Mouse (Mus musculus) midbrain, embryonic 16.5 days (tissue): ENCODE measurements around the gene Arhgef1. TPM values are rescaled to one million over a fixed set of nuclear protein-coding genes. Genes with fewer than 3 reads are reported as not detected.
A peak's percentile ranks its signal among the peaks of the same experiment; 100 is the strongest.

Experiments
- ATAC-seq: fragments of 200-750 bp; cut with Nextera tagmentation; 2 replicates; pipeline ENCODE4 v1.8.0; 2017; ENCODE audit warnings: moderate TSS enrichment
- H3K27ac ChIP-seq: fragments of 300-500 bp; sonication (generic); 2 replicates; pipeline ENCODE4 v1.5.1; 2014; ENCODE audit warnings: mild to moderate bottlenecking, low read length, mixed read lengths
- H3K27me3 ChIP-seq: fragments of 300-500 bp; sonication (generic); 2 replicates; pipeline ENCODE4 v1.6.1; 2014; ENCODE audit warnings: low read depth, low read length, mixed read lengths; ENCODE audit not compliant: control insufficient read depth, insufficient read depth
- H3K36me3 ChIP-seq: fragments of 300-500 bp; sonication (generic); 2 replicates; pipeline ENCODE4 v1.6.1; 2014; ENCODE audit warnings: mild to moderate bottlenecking, low read length, moderate library complexity, mixed read lengths; ENCODE audit not compliant: control insufficient read depth, insufficient read depth
- H3K4me1 ChIP-seq: fragments of 300-500 bp; sonication (generic); 2 replicates; pipeline ENCODE4 v1.6.1; 2014; ENCODE audit warnings: mild to moderate bottlenecking, low read length, mixed read lengths; ENCODE audit not compliant: control insufficient read depth, insufficient read depth
- H3K4me2 ChIP-seq: fragments of 300-500 bp; sonication (generic); 2 replicates; pipeline ENCODE4 v1.6.1; 2014; ENCODE audit warnings: mild to moderate bottlenecking, low read length, mixed read lengths
- H3K4me3 ChIP-seq: fragments of 300-500 bp; sonication (generic); 2 replicates; pipeline ENCODE4 v1.5.1; 2014; ENCODE audit warnings: low read depth, mild to moderate bottlenecking, low read length, moderate library complexity, mixed read lengths
- H3K9ac ChIP-seq: fragments of 300-500 bp; sonication (generic); 2 replicates; pipeline ENCODE4 v1.6.1; 2014; ENCODE audit warnings: low read depth, low read length, mixed read lengths
- H3K9me3 ChIP-seq: fragments of 300-500 bp; sonication (generic); replicated peaks from 2 replicates; pipeline ENCODE4 v1.6.1; 2014; ENCODE audit warnings: mild to moderate bottlenecking, low read length, mixed read lengths; ENCODE audit not compliant: control insufficient read depth, poor library complexity, severe bottlenecking
- WGBS: fragments of 180-500 bp; shearing (Covaris S2); extraction: QIAGEN DNeasy Blood & Tissue Kit; methylation state at CpG from one replicate; pipeline ENCODE4 v1.1.7; 2014; 5-methylcytosine and 5-hydroxymethylcytosine counted together
- microRNA-seq: library from miRNA; unstranded; fragments of <30 nt; microRNA quantifications from one replicate; pipeline ENCODE4, GENCODE M21; 2017
- polyA plus RNA-seq: library from polyadenylated mRNA; unstranded; fragments of >200 nt; fragmentation: Nextera tagmentation; extraction: Ambion mirVana; gene quantifications from 2 replicates; pipeline ENCODE4 v1.2.1, GENCODE M21; 2015

Gene Arhgef1
- polyA plus RNA-seq, 1 experiment from 2014 or later, result 52.2 TPM

DNA sequence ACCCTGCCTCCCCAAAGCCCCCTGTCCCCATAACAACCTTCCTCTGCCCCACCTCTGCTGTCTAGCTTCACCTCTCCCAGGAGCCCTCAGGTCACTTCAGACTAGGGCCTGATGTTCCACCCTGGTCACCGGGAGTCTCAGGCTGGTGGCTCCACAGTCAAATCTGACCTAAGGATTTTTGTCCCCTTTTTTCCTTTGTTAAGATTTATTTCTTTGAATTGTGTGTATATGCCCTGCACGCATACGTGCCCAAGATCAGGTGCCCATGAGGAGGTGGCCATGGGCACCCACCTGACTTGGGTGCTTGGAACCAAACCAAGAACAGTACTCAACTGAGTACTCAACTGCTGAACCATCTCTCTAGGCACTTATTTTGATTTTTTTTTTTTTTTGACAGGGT is 67.6 kb downstream of the Arhgef1 start:
- no peak for ATAC-seq
- H3K4me3 ChIP-seq, result no peak overlapping the region
- 97% methylated on average over 3 of the region's 3 CpGs for WGBS

DNA sequence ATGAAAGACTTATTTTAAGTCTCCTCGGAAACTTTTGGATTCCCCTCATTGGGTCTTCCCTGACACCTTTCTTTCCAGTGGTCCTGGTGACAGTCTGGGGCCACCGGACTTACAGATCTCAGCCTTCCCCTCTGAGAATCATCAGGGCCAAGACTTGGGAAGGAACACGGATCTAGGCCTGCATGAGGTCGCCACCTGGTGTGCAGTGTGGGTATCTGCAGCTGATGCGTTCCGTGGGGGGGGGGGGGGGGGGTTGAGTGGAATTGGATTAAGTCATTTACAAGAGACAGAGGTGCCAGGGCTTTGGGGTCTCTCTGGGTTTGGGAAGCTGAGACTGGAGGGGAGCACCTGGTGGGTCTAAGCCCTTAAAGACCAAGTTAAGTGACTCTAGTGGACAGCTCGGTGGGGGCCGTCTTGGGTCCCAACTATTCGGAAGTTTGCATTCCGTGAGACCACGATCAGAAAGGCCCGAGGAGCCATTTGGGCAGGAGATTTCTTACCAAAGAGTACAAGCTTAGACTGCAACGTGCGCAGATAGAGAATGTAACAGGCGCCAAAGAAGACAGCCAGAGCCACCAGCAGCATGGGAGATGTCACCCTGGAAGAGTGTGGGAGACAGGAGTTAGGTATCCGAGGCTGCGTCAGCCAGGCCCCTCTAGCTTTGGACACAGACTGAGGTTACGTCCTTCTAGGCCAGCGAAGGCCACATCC is 68.7 kb downstream of the Arhgef1 start:
- whole genome bisulfite sequencing, result 8% methylated on average over 19 of the region's 19 CpGs
- Histone ChIP-seq H3K4me2 (peak overlapping the region; percentile 70), H3K4me3 (peak overlapping the region; percentile 89), H3K9ac (peak overlapping the region; percentile 89), H3K9me3 (no peaks in the 10 kb centered on the region), H3K27me3 (no peaks in the 10 kb centered on the region), H3K36me3 (peaks cover 5% of the 10 kb centered on the region), H3K27ac (peak overlapping the region; percentile 87), H3K4me1 (peaks cover 10% of the 10 kb centered on the region)
- ATAC-seq, result no peak

More for the DNA sequence above, 67.6 kb downstream of the Arhgef1 start:
- no peak overlapping the region for H3K4me2 ChIP-seq
- no peaks in the 10 kb centered on the region for H3K27me3 ChIP-seq
- H3K27ac ChIP-seq, result no peak overlapping the region
- peaks cover 10% of the 10 kb centered on the region for H3K4me1 ChIP-seq
- no peaks in the 10 kb centered on the region for H3K9me3 ChIP-seq
- peaks cover 5% of the 10 kb centered on the region for H3K36me3 ChIP-seq
- no peak overlapping the region for H3K9ac ChIP-seq

DNA sequence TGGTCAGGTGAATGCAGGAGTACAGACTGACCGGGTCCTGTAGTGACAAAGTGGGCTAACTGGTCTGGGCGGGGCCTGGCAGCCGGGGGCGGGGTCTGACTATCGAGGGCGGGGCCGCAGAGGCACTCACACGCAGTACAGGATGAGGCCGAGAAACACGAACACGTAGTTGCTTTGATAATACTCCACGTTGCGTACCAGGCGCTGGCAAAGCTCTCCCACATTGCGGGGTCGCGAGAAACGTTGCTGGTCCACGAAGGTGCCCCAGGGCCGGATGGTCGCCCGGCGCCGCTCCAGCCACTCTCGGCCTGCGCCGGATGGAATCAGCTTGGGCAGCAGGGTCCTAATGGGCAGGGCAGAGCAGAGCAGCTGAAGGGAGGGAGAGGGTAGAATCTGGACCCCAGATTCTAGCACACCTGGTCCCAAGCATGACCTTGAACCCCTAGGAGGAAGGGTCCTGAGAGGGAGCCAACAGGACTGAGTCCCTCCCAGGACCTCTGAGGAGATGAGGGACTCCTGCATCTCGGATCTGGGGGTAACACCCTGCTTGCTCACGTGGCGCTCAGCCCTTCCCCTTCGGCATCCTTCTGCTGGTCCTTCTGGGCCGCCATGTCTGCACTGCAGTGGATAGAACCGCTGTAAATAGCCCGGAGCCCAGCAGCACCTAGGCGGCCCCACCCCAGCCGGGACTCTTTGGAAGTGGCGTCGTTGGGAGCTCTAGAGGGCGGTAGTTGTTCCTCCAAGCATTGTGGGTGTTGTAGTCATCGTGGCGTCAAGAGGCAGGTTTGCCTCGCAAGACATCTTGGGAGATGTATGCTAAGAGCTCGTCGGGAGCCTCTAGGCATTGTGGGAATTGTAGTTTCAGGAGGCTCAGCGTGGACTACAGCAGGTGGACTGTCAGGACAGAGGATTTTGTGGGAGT is 69.5 kb downstream of the Arhgef1 start, which contains the start of gene Rabac1:
Gene Rabac1, minus strand, starts transcription at position 783 of the 922 bp plus-strand sequence.
- Histone ChIP-seq H3K4me3 (peak within 1 kb of the TSS; percentile 89), H3K9ac (peak within 1 kb of the TSS; percentile 89), H3K9me3 (no peaks in the 10 kb centered on the region), H3K4me1 (peaks cover 10% of the 10 kb centered on the region), H3K36me3 (peaks cover 5% of the 10 kb centered on the region), H3K27me3 (no peaks in the 10 kb centered on the region), H3K4me2 (peak within 1 kb of the TSS; percentile 70), H3K27ac (peak within 1 kb of the TSS; percentile 87)
- peak; percentile 93 for ATAC-seq
- WGBS, result under 1% methylated on average over 45 of the region's 45 CpGs

DNA sequence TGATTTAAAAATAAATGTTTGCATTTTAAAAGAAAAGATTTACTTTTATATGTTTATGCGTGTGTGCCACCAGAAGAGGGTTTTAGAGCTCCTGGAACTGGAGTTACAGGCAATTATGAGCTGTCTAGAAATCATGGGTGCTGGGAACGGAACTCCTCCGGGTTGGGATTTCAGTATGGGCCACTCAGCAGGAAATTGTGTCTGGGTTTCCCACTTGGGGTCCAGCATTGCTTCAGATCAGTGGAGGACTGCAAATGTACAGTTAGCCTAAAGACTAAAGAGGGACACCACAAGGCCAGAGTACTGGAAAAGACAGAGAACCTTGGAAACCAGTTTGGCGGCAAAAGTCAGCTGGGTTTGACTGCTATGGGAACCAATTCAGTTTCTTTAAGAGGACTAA is 70.5 kb downstream of the Arhgef1 start:
- Histone ChIP-seq H3K27me3 (no peaks in the 10 kb centered on the region), H3K36me3 (peaks cover 14% of the 10 kb centered on the region), H3K4me2 (no peak overlapping the region), H3K27ac (no peak overlapping the region), H3K4me1 (peaks cover 10% of the 10 kb centered on the region), H3K9me3 (no peaks in the 10 kb centered on the region), H3K4me3 (no peak overlapping the region), H3K9ac (no peak overlapping the region)
- no peak for ATAC-seq
- 83% methylated on average over 4 of the region's 4 CpGs for WGBS

DNA sequence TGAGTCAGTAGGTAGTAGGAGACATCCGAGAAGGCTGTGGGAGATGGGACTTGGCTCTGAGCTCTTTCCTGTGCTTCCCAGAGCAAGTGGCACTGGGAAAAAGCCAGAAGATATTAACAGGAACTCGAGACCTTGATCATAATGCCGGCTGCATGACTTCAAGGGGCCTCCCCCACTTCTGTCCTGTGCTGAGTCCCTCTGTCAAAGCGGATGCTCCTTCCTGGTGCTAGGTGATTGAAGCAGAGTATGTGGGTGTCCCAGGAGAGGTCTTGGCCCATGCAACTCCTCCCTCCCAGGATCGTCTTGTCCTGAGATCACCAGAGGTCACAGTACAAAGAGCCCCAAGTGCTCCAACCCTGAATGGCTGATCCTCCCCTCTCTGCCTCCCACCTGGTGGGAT is 71.2 kb downstream of the Arhgef1 start:
- Histone ChIP-seq H3K4me1 (peaks cover 10% of the 10 kb centered on the region), H3K27me3 (no peaks in the 10 kb centered on the region), H3K9ac (no peak overlapping the region), H3K9me3 (no peaks in the 10 kb centered on the region), H3K36me3 (peaks cover 21% of the 10 kb centered on the region), H3K4me2 (no peak overlapping the region), H3K4me3 (no peak overlapping the region), H3K27ac (no peak overlapping the region)
- ATAC-seq, result no peak
- WGBS, result 76% methylated on average over 5 of the region's 5 CpGs

DNA sequence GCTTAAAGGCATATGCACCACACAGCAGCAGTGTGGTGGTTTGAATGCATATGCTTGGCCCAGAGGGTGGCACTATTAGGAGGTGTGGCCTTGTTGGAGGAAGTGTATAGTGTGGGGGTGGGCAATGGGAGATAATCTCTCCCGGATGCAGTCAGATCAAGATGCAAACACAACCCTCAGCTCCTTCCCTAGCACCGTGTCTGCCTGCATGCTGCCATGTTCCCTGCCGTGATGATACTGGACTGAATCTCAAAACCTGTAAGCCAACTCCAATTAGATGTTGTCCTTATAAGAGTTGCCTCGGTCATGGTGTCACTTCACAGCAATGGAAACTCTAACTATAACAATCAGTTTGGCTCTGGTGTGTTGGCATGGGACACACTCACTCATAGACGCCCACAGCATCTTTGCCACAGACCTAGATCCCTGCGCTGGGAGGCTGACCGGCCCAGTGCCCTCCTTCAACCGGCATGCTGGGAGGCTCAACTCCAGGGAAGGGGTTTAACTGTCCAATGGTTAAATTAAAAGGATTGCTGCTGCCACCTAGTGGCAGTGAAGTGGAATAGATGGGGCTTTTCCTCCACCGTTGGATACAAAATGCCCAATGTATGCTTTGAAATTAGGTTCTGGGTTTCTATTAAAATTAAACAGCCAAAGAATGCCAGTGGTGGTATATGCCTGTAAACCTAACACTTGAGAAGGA is 72.3 kb downstream of the Arhgef1 start:
- no peak for ATAC-seq
- H3K27me3 ChIP-seq, result no peaks in the 10 kb centered on the region
- H3K9me3 ChIP-seq, result no peaks in the 10 kb centered on the region
- no peak overlapping the region for H3K4me2 ChIP-seq
- H3K4me1 ChIP-seq, result peaks cover 10% of the 10 kb centered on the region
- H3K4me3 ChIP-seq, result no peak overlapping the region
- peaks cover 26% of the 10 kb centered on the region for H3K36me3 ChIP-seq
- 32% methylated on average over 9 of the region's 9 CpGs for WGBS
- no peak overlapping the region for H3K9ac ChIP-seq
- H3K27ac ChIP-seq, result no peak overlapping the region

Small RNA genes within 50 kb of the gene (microRNA-seq; reads per million reads assigned to microRNA genes)
- gene Mir7046, result 0.69 reads per million

Other genes with a start within 250 kb of the Arhgef1 start
- gene Tex101, start 226.2 kb upstream of the Arhgef1 start, polyA plus RNA-seq, result not detected in 2 replicates
- gene BC049730, start 193.7 kb upstream of the Arhgef1 start, polyA plus RNA-seq, result not detected in 2 replicates
- not detected in 2 replicates for gene Gm4763, start 176.0 kb upstream of the Arhgef1 start, polyA plus RNA-seq
- 0.46 and 0.62 TPM in 2 replicates for gene Cd177, start 142.6 kb upstream of the Arhgef1 start, polyA plus RNA-seq
- 0.24 and 0.25 TPM in 2 replicates for gene Ceacam10, start 125.7 kb upstream of the Arhgef1 start, polyA plus RNA-seq
- gene Gm9844, start 40.7 kb upstream of the Arhgef1 start, polyA plus RNA-seq, result 27.8 and 28.6 TPM in 2 replicates
- gene Lypd4, start 33.0 kb upstream of the Arhgef1 start, polyA plus RNA-seq, result 0.26 TPM in 1 of 2 replicates, not detected in the other
- 0.25 TPM in 1 of 2 replicates, not detected in the other for gene Dmrtc2, start 32.9 kb upstream of the Arhgef1 start, polyA plus RNA-seq
- gene Rps19, start 18.5 kb upstream of the Arhgef1 start, polyA plus RNA-seq, result 968 and 1,058 TPM in 2 replicates
- 0.29 and 0.47 TPM in 2 replicates for gene Cd79a, start 5.5 kb upstream of the Arhgef1 start, polyA plus RNA-seq
- gene Gm4881, start 41.6 kb downstream of the Arhgef1 start, polyA plus RNA-seq, result 3.8 and 4.5 TPM in 2 replicates
- 288 and 310 TPM in 2 replicates for gene Rabac1, start 69.8 kb downstream of the Arhgef1 start, polyA plus RNA-seq
- 447 and 557 TPM in 2 replicates for gene Atp1a3, start 103.0 kb downstream of the Arhgef1 start, polyA plus RNA-seq
- 14.2 and 15.5 TPM in 2 replicates for gene Grik5, start 169.4 kb downstream of the Arhgef1 start, polyA plus RNA-seq
- 33.7 and 34.2 TPM in 2 replicates for gene Zfp574, start 169.7 kb downstream of the Arhgef1 start, polyA plus RNA-seq